Comparison of ENCODE assay signal across 8 mouse cellular contexts in genomic region chr4:141291571-141292375, GRCm38 (mm10). TPM values are rescaled to one million over a fixed set of nuclear protein-coding genes. Genes with fewer than 3 reads are reported as not detected.
DNase-seq lines count a peak whose midpoint lies in the region; ATAC-seq and TF ChIP-seq lines count a peak whose summit lies in the region.

No protein-coding gene starts in this region.

- TF ChIP-seq CTCF in lung, embryonic 14.5 days (IDR thresholded peaks at IDR 0.05; ENCODE audit: low read depth) = no peak
- TF ChIP-seq CTCF in liver, adult 2 months (IDR thresholded peaks at IDR 0.05; ENCODE audit: low read depth, low read length) = no peak

- peak overlapping the region; percentile 29 for H3K9ac ChIP-seq in lung, embryonic 14.5 days
- peak overlapping the region; percentile 43 for H3K9ac ChIP-seq in forebrain, embryonic 11.5 days (ENCODE audit: low read length)
- H3K9ac ChIP-seq in liver, adult 2 months (ENCODE audit: low read depth, low read length) = peak overlapping the region; percentile 15; the same call in 1 of the 2 replicates
- H3K9ac ChIP-seq in stomach, embryonic 16.5 days (ENCODE audit: low read length) = peak overlapping the region; percentile 65

- peak; percentile 31 for DNase-seq in lung, embryonic 14.5 days
- DNase-seq in lung, postnatal 14 days = no peak
- peak; percentile 74 for DNase-seq in forebrain, embryonic 11.5 days (ENCODE audit: low spot score)
- no peak for DNase-seq in liver, adult 2 months (ENCODE audit: extremely low read depth, low read depth, low spot score)
- no peak for DNase-seq in left cerebral cortex, adult 9 months (ENCODE audit: low spot score in 2 of 2)
- DNase-seq in ovary, adult 18-20 months (ENCODE audit: low spot score) = no peak

- no peaks in the 10 kb centered on the region for H3K9me3 ChIP-seq in lung, embryonic 14.5 days (ENCODE audit: low read depth, low read length)
- no peaks in the 10 kb centered on the region for H3K9me3 ChIP-seq in forebrain, embryonic 11.5 days (ENCODE audit: control insufficient read depth, low read length)
- H3K9me3 ChIP-seq in stomach, embryonic 16.5 days (replicated peaks; ENCODE audit: control insufficient read depth, low read length) = no peaks in the 10 kb centered on the region

- H3K27ac ChIP-seq in lung, embryonic 14.5 days (ENCODE audit: low read depth) = no peak overlapping the region
- no peak overlapping the region for H3K27ac ChIP-seq in forebrain, embryonic 11.5 days (ENCODE audit: low read depth, low read length)
- H3K27ac ChIP-seq in liver, adult 2 months (replicated peaks; ENCODE audit: insufficient read depth, low read depth, low read length) = no peak overlapping the region
- no peak overlapping the region for H3K27ac ChIP-seq in stomach, embryonic 16.5 days (ENCODE audit: low read length)

- H3K36me3 ChIP-seq in lung, embryonic 14.5 days (ENCODE audit: insufficient read depth) = no peaks in the 10 kb centered on the region
- H3K36me3 ChIP-seq in forebrain, embryonic 11.5 days (ENCODE audit: control insufficient read depth, insufficient read depth, low read length) = no peaks in the 10 kb centered on the region
- H3K36me3 ChIP-seq in liver, adult 2 months (ENCODE audit: control insufficient read depth, insufficient read depth, low read length) = no peaks in the 10 kb centered on the region
- H3K36me3 ChIP-seq in stomach, embryonic 16.5 days (ENCODE audit: control insufficient read depth, insufficient read depth, low read length) = no peaks in the 10 kb centered on the region

- 3% methylated on average over 41 of the region's 47 CpGs for WGBS in lung, embryonic 14.5 days
- 2% methylated on average over 46 of the region's 47 CpGs for WGBS in forebrain, embryonic 11.5 days
- WGBS in liver, adult 2 months = 11% methylated on average over 46 of the region's 47 CpGs
- WGBS in stomach, embryonic 16.5 days = 3% methylated on average over 47 of the region's 47 CpGs

- H3K79me2 ChIP-seq in liver, adult 2 months (ENCODE audit: control insufficient read depth, insufficient read depth, low read length) = no peaks in the 10 kb centered on the region

- H3K4me2 ChIP-seq in lung, embryonic 14.5 days = peak overlapping the region; percentile 64
- peak overlapping the region; percentile 76 for H3K4me2 ChIP-seq in forebrain, embryonic 11.5 days (ENCODE audit: low read depth, low read length, severe bottlenecking)
- H3K4me2 ChIP-seq in stomach, embryonic 16.5 days (ENCODE audit: low read depth, low read length) = peak overlapping the region; percentile 64

- no peak for TF ChIP-seq POLR2A in liver, adult 2 months (IDR thresholded peaks at IDR 0.05; ENCODE audit: extremely low read depth, insufficient read depth, low read length)

- ATAC-seq in lung, embryonic 14.5 days (ENCODE audit: insufficient read depth) = no peak
- peak; percentile 40; the same call in 1 of the 2 replicates for ATAC-seq in forebrain, embryonic 11.5 days (replicated peaks; ENCODE audit: low FRiP score)
- ATAC-seq in stomach, embryonic 16.5 days (ENCODE audit: insufficient read depth, low FRiP score) = no peak
- no peak for ATAC-seq in granulocyte monocyte progenitor cell, adult 5-6 weeks (replicated peaks; ENCODE audit: poor library complexity, severe bottlenecking)

- peak overlapping the region; percentile 24; the same call in 1 of the 2 replicates for H3K4me3 ChIP-seq in lung, embryonic 14.5 days (ENCODE audit: low read depth, low read length)
- H3K4me3 ChIP-seq in forebrain, embryonic 11.5 days (ENCODE audit: low read depth, low read length) = peak overlapping the region; percentile 26
- H3K4me3 ChIP-seq in liver, adult 2 months (ENCODE audit: insufficient read depth, low read depth, low read length) = no peak overlapping the region
- H3K4me3 ChIP-seq in stomach, embryonic 16.5 days (replicated peaks; ENCODE audit: low read length) = peak overlapping the region; percentile 35

- peaks cover 22% of the 10 kb centered on the region for H3K4me1 ChIP-seq in lung, embryonic 14.5 days (ENCODE audit: insufficient read depth)
- H3K4me1 ChIP-seq in forebrain, embryonic 11.5 days (replicated peaks; ENCODE audit: control insufficient read depth, insufficient read depth, low read length) = peaks cover 14% of the 10 kb centered on the region; the same call in 1 of the 2 replicates
- H3K4me1 ChIP-seq in liver, adult 2 months (ENCODE audit: control insufficient read depth, insufficient read depth, low read length) = 0 out of 2 replicates have a peak, but pooled peaks cover 2% of the 10 kb centered on the region
- H3K4me1 ChIP-seq in stomach, embryonic 16.5 days (ENCODE audit: control insufficient read depth, insufficient read depth, low read length) = peaks cover 28% of the 10 kb centered on the region

- peaks cover 44% of the 10 kb centered on the region for H3K27me3 ChIP-seq in lung, embryonic 14.5 days (ENCODE audit: insufficient read depth, low read length)
- peaks cover 34% of the 10 kb centered on the region for H3K27me3 ChIP-seq in forebrain, embryonic 11.5 days (ENCODE audit: control insufficient read depth, insufficient read depth, low read length)
- peaks cover 3% of the 10 kb centered on the region; the same call in 1 of the 2 replicates for H3K27me3 ChIP-seq in liver, adult 2 months (ENCODE audit: control insufficient read depth, insufficient read depth, low read length)
- peaks cover 24% of the 10 kb centered on the region for H3K27me3 ChIP-seq in stomach, embryonic 16.5 days (ENCODE audit: control insufficient read depth, insufficient read depth, low read length)

RNA-seq across cellular contexts. Expression of gene Epha2, which starts 9.3 kb away (rescaled TPM):
- polyA plus RNA-seq in lung, embryonic 14.5 days (2014; fragmentation: Nextera tagmentation; extraction: Ambion mirVana) = 6.9 and 7.6 TPM in 2 replicates
- polyA plus RNA-seq in forebrain, embryonic 11.5 days (2014; fragmentation: Nextera tagmentation; extraction: Ambion mirVana) = 1.3 and 2.3 TPM in 2 replicates
- 7.7 and 9.3 TPM in 2 replicates for total RNA-seq in liver, adult 2 months (2014; rRNA removed)
- 11.6 and 12.0 TPM in 2 replicates for polyA plus RNA-seq in liver, adult 2 months (2012; rRNA removed)
- 9.5 and 12.1 TPM in 2 replicates for polyA plus RNA-seq in stomach, embryonic 16.5 days (2015; fragmentation: Nextera tagmentation; extraction: Ambion mirVana)
- 0.88 TPM in 1 of 2 replicates, not detected in the other for total RNA-seq in granulocyte monocyte progenitor cell, adult 5-6 weeks (2014; fragmentation: Nextera tagmentation)
- 0.10 TPM in 1 of 2 replicates, not detected in the other for total RNA-seq in granulocyte monocyte progenitor cell, adult 5-6 weeks (2017)

RNA-seq across cellular contexts. Expression of gene Arhgef19, which starts 52.5 kb away (rescaled TPM):
- polyA plus RNA-seq in lung, embryonic 14.5 days (2014; fragmentation: Nextera tagmentation; extraction: Ambion mirVana) = 20.1 and 21.1 TPM in 2 replicates
- 1.5 and 1.6 TPM in 2 replicates for polyA plus RNA-seq in forebrain, embryonic 11.5 days (2014; fragmentation: Nextera tagmentation; extraction: Ambion mirVana)
- total RNA-seq in liver, adult 2 months (2014; rRNA removed) = 14.4 and 25.8 TPM in 2 replicates
- polyA plus RNA-seq in liver, adult 2 months (2012; rRNA removed) = 34.3 and 64.4 TPM in 2 replicates
- polyA plus RNA-seq in stomach, embryonic 16.5 days (2015; fragmentation: Nextera tagmentation; extraction: Ambion mirVana) = 16.1 and 18.9 TPM in 2 replicates
- not detected in 2 replicates for total RNA-seq in granulocyte monocyte progenitor cell, adult 5-6 weeks (2014; fragmentation: Nextera tagmentation)
- total RNA-seq in granulocyte monocyte progenitor cell, adult 5-6 weeks (2017) = not detected in 2 replicates

Comparison
In these comparisons a context has a peak if more than half of its experiments do, and no peak if none do; other contexts are left out.
1. DNase-seq: peak in lung, embryonic 14.5 days (single experiment) and forebrain, embryonic 11.5 days (single experiment); none in lung, postnatal 14 days (single experiment), liver, adult 2 months (single experiment), left cerebral cortex, adult 9 months (0 of 2) and ovary, adult 18-20 months (single experiment).
2. H3K9ac ChIP-seq: peak in every context shown above with its lines; median percentile 65 in stomach, embryonic 16.5 days; 43 in forebrain, embryonic 11.5 days; 29 in lung, embryonic 14.5 days; 15 in liver, adult 2 months.
3. Peak in every context shown above with its lines, with median percentiles within 50 percentile points of each other: H3K4me2 ChIP-seq.